Mouse (Mus musculus) G1E-ER4 (cell line): ENCODE measurements around the gene Duoxa2. TPM values are rescaled to one million over a fixed set of nuclear protein-coding genes. Genes with fewer than 3 reads are reported as not detected.

ENCODE experiments used
- GATA1 ChIP-seq: IDR thresholded peaks from one replicate; pipeline ENCODE4 v1.8.0; 2012; ENCODE audit warnings: low read length, inconsistent platforms
- polyA plus RNA-seq: library from polyadenylated mRNA; stranded (reverse); fragments of >175 nt; gene quantifications from 2 replicates; pipeline ENCODE4 v1.2.3, GENCODE M21; 2012

Duoxa2 gene
- not detected in 2 replicates for polyA plus RNA-seq

- TF ChIP-seq GATA1, result no peak
Observed at GRCm38 (mm10) chr2:122298596-122299490, at the start of gene Duoxa2. Duoxa2 (plus strand) TSS chr2:122298900.

- no peak for TF ChIP-seq GATA1
Observed at GRCm38 (mm10) chr2:122255997-122256396, 42.7 kb upstream of the Duoxa2 start.

DNA sequence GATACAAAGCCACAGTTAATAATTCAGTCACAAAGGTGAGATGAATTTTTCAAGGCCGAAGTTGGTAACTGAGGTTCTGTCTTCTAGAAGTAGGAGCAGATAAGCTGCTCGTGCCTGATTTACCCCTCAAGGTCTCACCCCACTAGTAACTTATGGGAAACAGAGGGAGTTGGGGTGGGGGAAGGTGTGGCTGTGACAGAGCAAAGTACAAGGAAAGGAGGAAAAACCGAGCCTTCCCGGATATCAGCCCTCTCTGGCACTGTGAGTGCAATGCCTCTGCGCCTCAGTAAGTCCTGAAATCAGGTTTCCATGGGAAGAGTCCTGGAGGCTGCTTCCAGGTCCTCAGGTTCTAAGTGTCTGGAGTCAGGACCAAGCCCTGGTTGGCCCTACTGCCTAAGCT, 38.0 kb upstream of the Duoxa2 start:
- no peak for TF ChIP-seq GATA1

- no peak for TF ChIP-seq GATA1
Observed at GRCm38 (mm10) chr2:122264690-122265089, 34.0 kb upstream of the Duoxa2 start.

DNA sequence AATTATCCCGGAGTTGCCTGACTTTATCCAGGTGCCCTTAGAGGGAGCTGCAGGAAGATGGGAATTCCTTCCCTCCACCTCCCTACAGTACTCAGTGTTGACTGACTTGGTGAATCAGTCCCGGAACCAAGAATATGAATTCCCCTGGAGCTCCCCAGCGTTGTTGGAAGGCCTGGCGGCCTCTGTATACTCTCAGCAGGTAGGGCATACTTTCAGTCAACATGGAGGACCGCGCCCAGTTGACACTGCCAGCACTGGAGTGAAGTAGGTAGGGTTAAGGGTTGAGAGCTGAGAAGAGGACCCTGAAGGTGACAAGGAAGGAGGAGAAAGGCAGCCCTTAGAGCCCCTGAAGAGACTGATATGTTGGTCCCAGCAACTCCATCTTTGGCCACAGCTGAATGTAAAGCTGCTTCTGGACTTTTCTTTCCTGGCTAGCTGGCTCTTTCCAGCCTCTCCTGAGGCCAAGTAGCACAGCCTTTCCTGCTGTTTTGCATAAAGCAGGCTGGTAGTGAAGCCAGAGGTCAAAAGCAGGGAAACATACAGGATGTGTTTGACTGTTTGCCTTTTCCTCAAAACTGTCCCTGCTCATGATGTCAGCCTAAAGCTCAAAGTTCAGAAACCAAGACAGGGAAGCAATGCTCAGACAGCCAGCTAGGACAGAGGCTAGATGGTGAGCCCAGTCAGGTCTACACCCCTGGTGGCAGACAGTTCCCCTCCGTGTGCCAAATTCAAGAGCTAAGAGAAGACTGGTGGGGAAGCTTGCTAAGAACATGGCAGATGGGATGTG, 32.1 kb upstream of the Duoxa2 start:
- no peak for TF ChIP-seq GATA1

DNA sequence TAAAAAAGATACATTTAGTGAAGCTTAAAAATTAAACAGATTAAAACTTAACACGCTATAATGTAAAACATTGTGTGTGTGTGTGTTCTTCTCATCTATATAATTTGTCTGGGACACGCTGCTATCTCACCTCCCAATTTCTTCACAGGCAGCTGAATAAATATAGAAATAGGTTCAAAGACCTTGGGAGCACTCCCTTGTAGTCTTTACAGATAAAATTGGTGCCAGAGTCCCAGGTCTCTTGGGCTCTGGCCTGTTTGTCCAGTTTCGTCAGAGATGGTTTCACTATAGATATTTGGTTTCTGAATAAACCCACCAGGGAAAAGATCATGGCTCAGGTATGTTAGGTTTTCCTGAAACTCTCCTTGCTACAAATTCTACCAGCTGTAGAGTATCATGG, 19.9 kb upstream of the Duoxa2 start:
- no peak for TF ChIP-seq GATA1

GRCm38 (mm10) chr2:122284091-122284490, 14.6 kb upstream of the Duoxa2 start:
- no peak for TF ChIP-seq GATA1

- no peak for TF ChIP-seq GATA1
Observed at GRCm38 (mm10) chr2:122286137-122286536, 12.6 kb upstream of the Duoxa2 start.

DNA sequence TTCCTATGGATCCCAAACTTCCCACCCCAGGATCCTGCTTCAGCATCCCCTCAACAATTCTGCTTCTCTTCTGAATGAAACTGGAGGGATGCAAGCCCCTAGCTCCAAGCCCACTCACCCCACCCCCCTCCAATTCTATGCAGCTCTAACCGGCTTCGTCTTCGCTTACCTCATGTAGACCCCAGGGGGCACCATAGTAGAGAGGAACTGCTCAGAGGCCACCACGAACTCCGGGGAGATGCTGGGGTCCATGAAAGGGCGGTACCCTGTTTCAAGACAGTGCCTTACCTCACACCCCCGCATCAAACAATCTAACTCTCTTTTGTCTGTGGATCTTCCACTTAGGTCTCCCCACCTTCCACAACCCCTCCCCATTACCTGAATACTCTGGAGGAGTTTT, 3.8 kb upstream of the Duoxa2 start:
- no peak for TF ChIP-seq GATA1

DNA sequence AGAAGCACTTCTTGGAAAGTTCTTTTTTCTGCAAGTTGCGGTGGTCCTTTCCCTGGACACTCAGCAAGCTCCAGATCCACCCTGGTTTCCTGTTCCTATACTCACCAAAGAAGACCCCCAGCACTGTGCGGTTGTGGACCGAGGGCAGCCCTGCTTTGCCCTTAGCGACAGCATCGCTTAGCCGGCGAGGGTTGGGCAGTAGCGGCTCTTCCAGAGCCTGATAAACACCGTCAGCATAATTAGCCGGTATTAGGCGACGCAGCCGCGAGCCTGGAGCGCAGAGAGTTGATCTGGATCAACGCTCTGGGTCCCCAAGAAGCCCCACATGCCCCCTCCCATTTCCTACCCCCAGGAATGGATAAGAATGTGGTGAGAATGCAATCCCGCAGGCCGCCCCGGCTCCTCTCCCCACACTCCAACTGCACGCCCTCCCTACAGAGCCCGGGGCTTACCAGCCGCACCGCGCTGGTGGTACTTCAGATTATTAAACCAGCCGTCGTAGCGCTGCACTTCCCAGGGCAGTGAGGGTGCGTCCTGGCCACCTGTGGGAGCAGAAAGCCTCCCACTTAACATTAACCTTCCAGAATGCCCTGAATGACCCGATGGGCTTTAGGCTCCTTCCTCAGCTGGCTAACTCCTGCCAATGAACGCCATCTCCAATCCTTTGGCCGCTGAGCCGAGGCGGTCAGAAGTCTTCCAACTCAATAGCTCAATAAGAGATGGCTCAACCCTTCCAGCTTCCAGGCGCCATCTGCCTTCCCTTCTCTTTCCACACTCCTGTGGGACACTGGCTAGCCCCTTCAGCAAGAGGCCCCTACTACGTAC, 1.2 kb upstream of the Duoxa2 start:
- TF ChIP-seq GATA1, result no peak

DNA sequence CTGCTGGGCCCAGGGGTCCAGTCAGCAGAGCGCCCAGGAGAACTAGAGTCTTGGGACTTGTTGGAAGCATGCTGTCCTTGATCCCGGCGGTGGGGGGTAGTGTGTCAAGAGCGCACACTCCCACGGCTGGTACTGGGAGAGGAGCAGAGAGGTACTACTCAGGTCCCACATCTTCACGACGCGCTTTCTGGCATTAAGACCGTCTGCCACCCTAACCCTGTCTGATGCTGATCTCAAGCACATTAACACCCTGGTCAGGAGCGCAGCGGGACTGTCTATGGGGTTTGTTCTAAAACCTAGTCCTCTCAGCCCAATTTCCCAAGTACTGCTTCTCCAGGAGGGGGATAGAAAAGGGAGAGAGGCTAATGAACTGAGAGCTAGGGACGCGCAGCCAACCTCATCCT, 602 bp upstream of the Duoxa2 start, which contains the start of gene Duox2:
TSS of gene Duox2 (minus strand) at position 354 of the 404 bp plus-strand sequence.
- no peak for TF ChIP-seq GATA1

DNA sequence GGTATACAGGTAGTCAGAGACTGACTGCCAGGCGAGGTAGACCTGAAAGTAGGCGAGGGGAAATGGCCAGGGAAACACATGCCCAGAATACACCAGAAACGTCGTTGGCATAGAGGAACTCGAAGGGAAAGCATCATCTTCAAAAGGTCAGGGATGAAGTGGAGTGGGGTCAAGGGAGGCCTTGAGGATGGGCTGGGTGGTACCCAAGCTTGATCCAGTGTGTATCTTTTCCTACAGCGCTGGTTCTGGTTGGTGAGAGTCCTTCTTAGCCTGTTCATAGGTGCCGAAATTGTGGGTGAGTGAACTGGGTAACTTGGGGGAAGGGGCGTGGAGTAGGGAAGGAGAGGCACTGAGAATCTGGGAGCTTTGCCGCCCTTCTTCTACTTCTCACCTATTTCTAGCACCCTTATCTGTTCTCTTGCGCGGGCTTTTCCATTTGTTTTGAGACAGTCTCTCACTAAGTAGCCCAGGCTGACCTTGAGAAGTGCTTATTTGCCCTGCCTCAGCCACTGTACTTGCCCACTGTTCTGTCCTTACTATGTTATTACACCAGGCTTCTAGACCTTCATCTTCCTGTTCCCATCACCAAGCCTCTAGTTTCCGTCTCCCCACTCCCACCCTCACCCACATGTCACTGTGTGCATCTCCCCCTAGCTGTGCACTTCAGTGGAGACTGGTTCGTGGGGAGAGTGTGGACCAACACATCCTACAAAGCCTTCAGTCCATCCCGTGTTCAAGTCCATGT, 1.4 kb downstream of the Duoxa2 start:
- no peak for TF ChIP-seq GATA1

DNA sequence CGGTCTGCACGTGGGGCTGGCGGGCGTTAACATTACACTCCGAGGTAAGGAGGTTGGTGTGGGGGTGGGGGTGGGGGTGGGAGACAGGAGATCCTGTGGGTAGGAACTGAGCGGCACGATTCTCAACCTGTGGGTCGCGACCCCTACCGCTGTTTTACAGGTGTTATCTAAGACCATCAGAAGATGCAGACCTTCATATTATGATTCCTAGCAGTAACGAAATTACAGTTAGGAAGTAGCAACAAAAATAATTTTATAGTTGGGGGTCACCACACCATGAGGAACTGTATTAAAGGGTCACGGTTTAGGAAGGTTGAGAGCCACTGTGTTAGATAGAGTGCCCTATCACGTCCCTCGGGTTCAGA, 1.9 kb downstream of the Duoxa2 start:
- TF ChIP-seq GATA1, result no peak

GRCm38 (mm10) chr2:122301081-122301920, 2.6 kb downstream of the Duoxa2 start:
- TF ChIP-seq GATA1, result no peak
